Mouse (Mus musculus) neural tube, embryonic 13.5 days (tissue): ENCODE data around the gene Hes1. TPM values are rescaled to one million over a fixed set of nuclear protein-coding genes. Genes with fewer than 3 reads are reported as not detected.
A peak's percentile ranks its signal among the peaks of the same experiment; 100 is the strongest.

Experiments
- ATAC-seq: fragments of 200-750 bp; cut with Nextera tagmentation; 2 replicates; pipeline ENCODE4 v1.8.0; 2017; ENCODE audit warnings: low read depth, mild to moderate bottlenecking, moderate TSS enrichment, moderate library complexity
- H3K27ac ChIP-seq: fragments of 300-500 bp; sonication (generic); replicated peaks from 2 replicates; pipeline ENCODE4 v1.5.1; 2015; ENCODE audit warnings: moderate library complexity, mild to moderate bottlenecking, inconsistent platforms
- H3K27me3 ChIP-seq: fragments of 300-500 bp; sonication (generic); 2 replicates; pipeline ENCODE4 v1.6.1; 2015; ENCODE audit warnings: mild to moderate bottlenecking, inconsistent platforms
- H3K36me3 ChIP-seq: fragments of 300-500 bp; sonication (generic); 2 replicates; pipeline ENCODE4 v1.6.1; 2015; ENCODE audit warnings: mild to moderate bottlenecking, inconsistent platforms
- H3K4me1 ChIP-seq: fragments of 300-500 bp; sonication (generic); replicated peaks from 2 replicates; pipeline ENCODE4 v1.6.1; 2015; ENCODE audit warnings: inconsistent platforms
- H3K4me2 ChIP-seq: fragments of 300-500 bp; sonication (generic); 2 replicates; pipeline ENCODE4 v1.6.1; 2015; ENCODE audit warnings: inconsistent platforms, mild to moderate bottlenecking, moderate library complexity
- H3K4me3 ChIP-seq: fragments of 300-500 bp; sonication (generic); 2 replicates; pipeline ENCODE4 v1.5.1; 2015; ENCODE audit warnings: mild to moderate bottlenecking, inconsistent platforms
- H3K9ac ChIP-seq: fragments of 300-500 bp; sonication (generic); 2 replicates; pipeline ENCODE4 v1.6.1; 2015; ENCODE audit warnings: moderate library complexity, mild to moderate bottlenecking, inconsistent platforms
- H3K9me3 ChIP-seq: fragments of 300-500 bp; sonication (generic); 2 replicates; pipeline ENCODE4 v1.6.1; 2016; ENCODE audit warnings: inconsistent platforms
- WGBS: fragments of 180-500 bp; shearing (Covaris S2); methylation state at CpG from one replicate; pipeline ENCODE4 v1.1.7; 2015; 5-methylcytosine and 5-hydroxymethylcytosine counted together
- polyA plus RNA-seq: library from polyadenylated mRNA; unstranded; fragments of >200 nt; fragmentation: Nextera tagmentation; extraction: Ambion mirVana; gene quantifications from 2 replicates; pipeline ENCODE4 v1.2.1, GENCODE M21; 2015

Gene Hes1
- polyA plus RNA-seq, 1 experiment from 2014 or later, result 19.4 TPM

GRCm38 (mm10) chr16:30034521-30034920, 29.7 kb upstream of the Hes1 start:
- WGBS, result 74% methylated on average over 6 of the region's 6 CpGs
- peaks cover 24% of the 10 kb centered on the region for H3K4me1 ChIP-seq
- H3K27me3 ChIP-seq, result peaks cover 46% of the 10 kb centered on the region
- H3K9ac ChIP-seq, result no peak overlapping the region
- no peak overlapping the region for H3K4me3 ChIP-seq
- H3K4me2 ChIP-seq, result no peak overlapping the region
- no peak overlapping the region for H3K27ac ChIP-seq
- no peak for ATAC-seq
- no peaks in the 10 kb centered on the region for H3K36me3 ChIP-seq
- H3K9me3 ChIP-seq, result no peaks in the 10 kb centered on the region

GRCm38 (mm10) chr16:30034979-30035440, 29.2 kb upstream of the Hes1 start:
- no peaks in the 10 kb centered on the region for H3K9me3 ChIP-seq
- H3K4me1 ChIP-seq, result peaks cover 24% of the 10 kb centered on the region
- no peak overlapping the region for H3K9ac ChIP-seq
- H3K27ac ChIP-seq, result no peak overlapping the region
- WGBS, result 77% methylated on average over 5 of the region's 5 CpGs
- no peak for ATAC-seq
- H3K4me3 ChIP-seq, result no peak overlapping the region
- H3K36me3 ChIP-seq, result no peaks in the 10 kb centered on the region
- peaks cover 50% of the 10 kb centered on the region for H3K27me3 ChIP-seq
- H3K4me2 ChIP-seq, result no peak overlapping the region

- WGBS, result 89% methylated on average over 3 of the region's 3 CpGs
- Histone ChIP-seq H3K4me2 (no peak overlapping the region), H3K4me1 (peaks cover 24% of the 10 kb centered on the region), H3K27me3 (peaks cover 52% of the 10 kb centered on the region), H3K36me3 (no peaks in the 10 kb centered on the region), H3K27ac (no peak overlapping the region), H3K9ac (no peak overlapping the region), H3K9me3 (no peaks in the 10 kb centered on the region), H3K4me3 (no peak overlapping the region)
- ATAC-seq, result no peak
Observed at GRCm38 (mm10) chr16:30036104-30036503, 28.1 kb upstream of the Hes1 start.

GRCm38 (mm10) chr16:30038663-30039593, 25.3 kb upstream of the Hes1 start:
- Histone ChIP-seq H3K4me1 (peaks cover 18% of the 10 kb centered on the region), H3K27me3 (peaks cover 54% of the 10 kb centered on the region), H3K27ac (no peak overlapping the region), H3K4me2 (no peak overlapping the region), H3K4me3 (no peak overlapping the region), H3K36me3 (no peaks in the 10 kb centered on the region), H3K9ac (0 out of 2 replicates have a peak overlapping the region, but pooled peaks have one; percentile 8), H3K9me3 (no peaks in the 10 kb centered on the region)
- whole genome bisulfite sequencing, result 10% methylated on average over 14 of the region's 17 CpGs
- ATAC-seq, result peak; percentile 53

- ATAC-seq, result no peak
- Histone ChIP-seq H3K4me2 (no peak overlapping the region), H3K4me3 (no peak overlapping the region), H3K9me3 (no peaks in the 10 kb centered on the region), H3K27ac (no peak overlapping the region), H3K9ac (no peak overlapping the region), H3K27me3 (peaks cover 52% of the 10 kb centered on the region), H3K4me1 (peaks cover 15% of the 10 kb centered on the region), H3K36me3 (no peaks in the 10 kb centered on the region)
- WGBS, result 64% methylated on average over 2 of the region's 2 CpGs
Observed at GRCm38 (mm10) chr16:30039841-30040240, 24.3 kb upstream of the Hes1 start.

- H3K4me3 ChIP-seq, result no peak overlapping the region
- ATAC-seq, result no peak
- H3K27ac ChIP-seq, result no peak overlapping the region
- no peak overlapping the region for H3K9ac ChIP-seq
- H3K4me1 ChIP-seq, result peaks cover 15% of the 10 kb centered on the region
- H3K36me3 ChIP-seq, result no peaks in the 10 kb centered on the region
- H3K4me2 ChIP-seq, result no peak overlapping the region
- H3K27me3 ChIP-seq, result peaks cover 54% of the 10 kb centered on the region
- whole genome bisulfite sequencing, result 66% methylated on average over 4 of the region's 4 CpGs
- H3K9me3 ChIP-seq, result no peaks in the 10 kb centered on the region
Observed at GRCm38 (mm10) chr16:30042859-30043258, 21.3 kb upstream of the Hes1 start.

GRCm38 (mm10) chr16:30045615-30046014, 18.6 kb upstream of the Hes1 start:
- no peaks in the 10 kb centered on the region for H3K4me1 ChIP-seq
- no peak overlapping the region for H3K4me2 ChIP-seq
- H3K9me3 ChIP-seq, result no peaks in the 10 kb centered on the region
- no peak overlapping the region for H3K9ac ChIP-seq
- ATAC-seq, result no peak
- no peak overlapping the region for H3K4me3 ChIP-seq
- H3K36me3 ChIP-seq, result no peaks in the 10 kb centered on the region
- H3K27ac ChIP-seq, result no peak overlapping the region
- peaks cover 41% of the 10 kb centered on the region for H3K27me3 ChIP-seq
- 56% methylated on average over 5 of the region's 5 CpGs for WGBS

GRCm38 (mm10) chr16:30047010-30047409, 17.2 kb upstream of the Hes1 start:
- Histone ChIP-seq H3K4me3 (no peak overlapping the region), H3K9ac (no peak overlapping the region), H3K36me3 (no peaks in the 10 kb centered on the region), H3K4me2 (no peak overlapping the region), H3K27ac (no peak overlapping the region), H3K27me3 (peaks cover 52% of the 10 kb centered on the region), H3K9me3 (no peaks in the 10 kb centered on the region), H3K4me1 (no peaks in the 10 kb centered on the region)
- no peak for ATAC-seq
- 84% methylated on average over 7 of the region's 7 CpGs for WGBS

GRCm38 (mm10) chr16:30047421-30047831, 16.8 kb upstream of the Hes1 start:
- H3K4me3 ChIP-seq, result no peak overlapping the region
- no peak overlapping the region for H3K4me2 ChIP-seq
- H3K9me3 ChIP-seq, result no peaks in the 10 kb centered on the region
- peaks cover 50% of the 10 kb centered on the region for H3K27me3 ChIP-seq
- no peak for ATAC-seq
- WGBS, result 57% methylated on average over 11 of the region's 11 CpGs
- H3K4me1 ChIP-seq, result no peaks in the 10 kb centered on the region
- H3K27ac ChIP-seq, result no peak overlapping the region
- no peaks in the 10 kb centered on the region for H3K36me3 ChIP-seq
- no peak overlapping the region for H3K9ac ChIP-seq

GRCm38 (mm10) chr16:30050767-30051490, 13.3 kb upstream of the Hes1 start:
- no peaks in the 10 kb centered on the region for H3K4me1 ChIP-seq
- no peak overlapping the region for H3K9ac ChIP-seq
- 73% methylated on average over 10 of the region's 10 CpGs for WGBS
- peaks cover 61% of the 10 kb centered on the region for H3K27me3 ChIP-seq
- no peak overlapping the region for H3K27ac ChIP-seq
- ATAC-seq, result no peak
- H3K4me3 ChIP-seq, result no peak overlapping the region
- H3K9me3 ChIP-seq, result no peaks in the 10 kb centered on the region
- no peak overlapping the region for H3K4me2 ChIP-seq
- no peaks in the 10 kb centered on the region for H3K36me3 ChIP-seq

GRCm38 (mm10) chr16:30052271-30052670, 11.9 kb upstream of the Hes1 start:
- Histone ChIP-seq H3K27ac (no peak overlapping the region), H3K27me3 (peaks cover 62% of the 10 kb centered on the region), H3K4me2 (no peak overlapping the region), H3K9ac (no peak overlapping the region), H3K4me3 (no peak overlapping the region), H3K4me1 (0 out of 2 replicates have a peak, but pooled peaks cover 7% of the 10 kb centered on the region), H3K9me3 (no peaks in the 10 kb centered on the region), H3K36me3 (no peaks in the 10 kb centered on the region)
- WGBS, result 60% methylated on average over 2 of the region's 2 CpGs
- no peak for ATAC-seq

GRCm38 (mm10) chr16:30052839-30053511, 11.2 kb upstream of the Hes1 start:
- Histone ChIP-seq H3K4me3 (no peak overlapping the region), H3K27ac (no peak overlapping the region), H3K9me3 (no peaks in the 10 kb centered on the region), H3K36me3 (no peaks in the 10 kb centered on the region), H3K4me2 (no peak overlapping the region), H3K27me3 (peaks cover 63% of the 10 kb centered on the region), H3K4me1 (0 out of 2 replicates have a peak, but pooled peaks cover 8% of the 10 kb centered on the region), H3K9ac (no peak overlapping the region)
- ATAC-seq, result no peak
- WGBS, result 64% methylated on average over 16 of the region's 16 CpGs
